Mouse (Mus musculus): ENCODE results near the gene Prpsap1.

DNA sequence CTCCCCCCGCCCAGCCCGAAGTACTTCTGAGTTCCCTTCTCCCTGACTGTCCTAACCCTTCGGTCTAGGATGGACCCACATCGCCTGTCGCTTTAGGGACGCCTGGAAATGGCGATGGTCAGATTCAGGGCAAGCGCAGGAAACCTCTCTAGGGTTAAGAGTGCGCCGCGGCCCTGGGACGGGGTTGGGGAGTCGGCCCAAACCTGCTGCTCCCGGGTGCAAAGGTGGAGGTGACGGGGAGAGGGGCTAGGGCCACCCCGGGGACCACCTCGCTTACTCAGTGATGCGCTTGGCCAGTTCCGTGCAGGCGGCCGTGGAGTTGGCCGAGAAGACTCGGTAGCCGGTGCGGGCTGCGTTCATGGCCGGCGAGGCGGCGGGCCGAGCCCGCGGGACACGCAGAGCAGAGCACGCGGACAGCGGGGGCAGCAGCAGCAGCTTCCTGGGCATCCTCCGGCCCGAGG is 4.2 kb downstream of the Prpsap1 start:
- TF ChIP-seq CTCF (IDR thresholded peaks at IDR 0.05) (no peak), EP300 (IDR thresholded peaks at IDR 0.05) (no peak)

Measured in lung, postnatal 0 days (tissue).